Mouse (Mus musculus) heart, postnatal 14 days (tissue): ENCODE results near the gene Adamts3. TPM values are rescaled to one million over a fixed set of nuclear protein-coding genes. Genes with fewer than 3 reads are reported as not detected.

Experiments used
- DNase-seq, 2 experiments: peaks; one replicate each; pipeline ENCODE4 v3.0.0; 2021 to 2022
- intact Hi-C: fragments of 180-260 bp; cut with DNase I; formaldehyde crosslinking; loops from one replicate; pipeline ENCODE4 v1.15.1; 2025
- total RNA-seq, 2 experiments: library from RNA; stranded (reverse); gene quantifications; 2 replicates each; pipeline ENCODE4 v1.2.3; 2021

Adamts3 gene
- total RNA-seq, 2 experiments from 2014 or later: 8.1 to 8.9 TPM

DNA sequence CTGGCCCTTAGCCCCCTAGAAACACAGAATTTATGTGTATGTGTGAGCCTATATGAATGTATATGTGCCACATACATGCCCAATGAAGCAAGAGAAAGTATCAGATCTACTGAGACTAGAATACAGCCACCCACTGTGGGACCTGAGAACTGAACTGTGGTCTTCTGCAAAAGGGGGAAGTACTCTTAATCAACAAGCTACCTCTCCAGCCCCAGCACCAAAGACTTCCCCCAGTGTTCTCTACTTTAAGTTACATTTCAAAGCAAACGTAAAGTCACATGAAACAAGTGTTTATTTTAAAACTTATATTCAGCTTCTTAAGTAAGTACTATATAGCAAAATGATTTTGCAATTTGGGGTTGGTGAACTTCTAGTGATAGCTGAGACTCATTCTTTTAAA, 62.0 kb downstream of the Adamts3 start:
- DNase-seq: no peak
- intact Hi-C loops: loop anchor here (5.0 kb wide), 1 partner anchor 279 kb away; no protein-coding TSS in a partner anchor

DNA sequence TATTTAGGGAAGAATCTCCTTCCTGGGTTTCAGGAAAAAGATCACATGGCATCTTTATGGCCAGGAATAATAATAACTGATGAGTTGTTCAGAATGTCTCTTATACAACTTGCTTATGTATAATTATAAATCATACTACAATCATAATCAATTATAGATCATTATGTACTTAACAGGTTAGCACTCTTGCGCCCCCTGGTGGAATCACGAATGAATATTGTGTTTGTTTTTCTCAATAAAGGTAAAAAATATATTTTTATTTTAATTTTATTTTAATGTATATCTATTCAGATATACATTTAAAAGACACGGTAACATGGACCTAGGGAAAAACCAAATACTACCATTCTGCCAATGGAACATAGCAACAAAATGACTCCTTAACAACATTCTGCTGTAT, 63.6 kb downstream of the Adamts3 start:
- peak; percentile 20 to 37 for DNase-seq
- intact Hi-C loops: loop anchor here (5.0 kb wide), 1 partner anchor 107 kb away; no protein-coding TSS in a partner anchor

DNA sequence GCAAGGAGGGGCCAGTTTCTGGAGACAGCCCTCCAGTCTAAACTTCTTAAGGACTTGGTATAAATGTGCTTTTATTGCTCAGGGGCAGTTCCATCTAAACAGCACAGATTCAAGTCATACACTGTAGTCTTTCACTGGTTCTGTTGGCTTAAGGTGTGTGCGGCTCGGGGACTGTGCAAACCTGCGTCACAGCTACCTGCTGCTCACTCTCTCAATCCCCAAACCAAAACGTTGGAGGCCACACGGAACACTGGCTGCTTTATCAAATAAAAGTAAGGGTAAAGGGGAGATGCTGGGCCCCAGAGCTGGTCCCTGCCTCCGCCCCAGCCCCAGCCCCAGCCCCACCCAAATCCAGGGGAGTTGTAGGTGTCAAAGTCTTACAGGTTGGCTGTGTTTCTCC, 66.5 kb downstream of the Adamts3 start:
- DNase-seq: no peak
- intact Hi-C loops: loop anchor here (5.0 kb wide), 1 partner anchor 104 kb away; no protein-coding TSS in a partner anchor

DNA sequence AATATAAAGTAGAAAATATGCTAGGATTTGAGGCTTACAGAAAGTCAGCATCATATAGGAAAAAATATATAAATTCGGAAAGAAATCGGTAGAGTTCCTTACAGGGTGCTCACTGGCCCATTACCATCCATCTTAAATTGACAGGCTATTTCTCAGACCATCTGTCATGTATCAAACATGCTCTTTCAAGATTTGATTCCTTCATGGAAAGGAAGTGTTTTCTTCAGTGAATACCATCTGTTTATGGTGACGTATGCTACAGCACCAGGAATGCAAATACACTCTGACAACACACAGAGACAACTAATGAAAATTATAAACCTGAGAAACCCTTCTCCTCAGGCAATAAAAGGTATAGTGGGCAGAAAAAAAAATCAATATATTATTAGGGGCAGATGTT, 68.6 kb downstream of the Adamts3 start:
- intact Hi-C loops: no loop called here
- DNase-seq: no peak

DNA sequence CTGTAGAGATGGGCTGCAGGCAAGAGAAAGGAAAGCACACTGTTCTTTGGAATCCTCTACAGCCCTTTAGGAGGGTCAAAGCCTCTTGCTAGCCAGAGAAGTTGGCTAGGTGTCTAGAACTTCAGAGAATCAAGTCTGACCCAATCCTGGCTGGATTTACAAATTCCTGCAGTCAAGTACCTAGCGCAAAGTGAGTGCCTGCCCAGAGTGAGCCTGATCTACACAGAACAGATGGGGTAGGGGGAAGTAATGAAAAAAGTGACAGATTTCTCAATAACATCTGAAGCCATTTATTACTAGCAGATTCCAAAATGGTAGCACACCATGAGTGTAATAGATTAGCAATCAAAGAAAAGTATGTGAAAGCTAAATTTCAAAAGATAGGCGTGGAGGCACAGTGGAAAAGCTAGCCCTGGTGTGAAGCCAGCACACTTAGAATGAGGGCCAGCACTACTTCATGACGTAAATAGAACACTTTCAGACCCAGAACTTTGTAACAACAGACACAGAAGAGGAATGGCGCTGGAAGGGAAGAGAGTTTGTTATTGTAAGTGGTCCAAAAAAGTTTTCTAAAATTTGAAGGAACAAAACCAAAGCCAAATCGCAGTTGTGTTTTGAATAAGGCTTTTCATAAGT, 82.8 kb downstream of the Adamts3 start:
- intact Hi-C loops: no loop called here
- no peak for DNase-seq

DNA sequence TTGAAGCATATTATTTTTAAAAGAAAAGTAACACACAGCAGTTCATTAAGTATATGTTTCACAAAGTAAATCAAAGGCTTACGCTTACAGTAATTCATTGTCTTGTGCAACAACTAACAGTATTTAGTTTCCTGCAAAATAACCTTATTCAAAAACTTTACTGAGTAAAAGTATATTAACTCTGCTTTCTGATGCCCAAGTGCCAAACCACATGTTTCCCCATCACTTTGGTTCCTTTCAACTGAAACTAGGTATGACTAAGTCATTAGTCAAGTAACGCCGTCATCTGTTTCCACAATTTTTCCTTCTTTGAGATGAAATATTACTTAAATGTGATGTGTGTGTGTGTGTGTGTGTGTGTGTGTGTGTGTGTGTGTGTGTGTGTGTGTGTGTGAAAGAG, 89.4 kb downstream of the Adamts3 start:
- no peak for DNase-seq
- intact Hi-C loops: no loop called here

DNA sequence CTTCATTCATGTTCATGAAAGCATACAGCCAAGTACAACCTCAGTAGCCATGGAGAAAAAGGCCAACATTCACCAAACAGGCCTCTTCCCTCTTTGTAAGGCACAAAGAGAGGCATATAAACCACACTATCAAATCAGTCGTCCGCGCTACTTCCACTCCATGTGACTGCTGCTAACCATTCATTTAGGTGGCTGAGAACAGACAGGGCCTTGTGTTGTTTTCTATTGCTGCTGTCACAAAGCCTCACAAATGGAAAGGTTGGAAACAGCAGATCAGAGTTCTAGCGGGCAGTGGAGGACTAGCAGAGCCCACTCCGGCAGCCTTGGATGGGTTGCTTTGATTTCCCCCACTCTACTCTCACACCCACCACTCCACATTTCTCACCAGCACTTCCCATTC, 98.5 kb downstream of the Adamts3 start:
- DNase-seq: no peak
- intact Hi-C loops: no loop called here

DNA sequence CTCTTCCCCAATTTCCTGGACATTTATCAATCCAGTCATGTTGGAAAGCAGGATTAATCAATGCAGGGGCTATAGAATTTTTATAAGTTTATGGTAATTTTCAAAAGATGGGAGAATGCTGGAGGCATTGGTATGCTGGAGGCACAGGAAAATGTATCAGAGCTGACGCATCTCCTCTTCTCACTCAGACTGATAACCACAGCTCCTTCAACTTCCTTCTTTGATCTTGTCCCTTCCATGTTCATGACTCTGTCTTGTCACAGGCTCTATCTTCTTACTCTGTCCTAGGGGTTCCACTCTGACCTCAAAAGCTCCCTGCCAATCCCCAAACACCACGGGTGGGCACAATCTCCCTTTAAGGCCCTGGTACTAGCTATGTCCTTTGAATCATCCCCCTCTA, 103.3 kb downstream of the Adamts3 start:
- DNase-seq: no peak
- intact Hi-C loops: no loop called here

DNA sequence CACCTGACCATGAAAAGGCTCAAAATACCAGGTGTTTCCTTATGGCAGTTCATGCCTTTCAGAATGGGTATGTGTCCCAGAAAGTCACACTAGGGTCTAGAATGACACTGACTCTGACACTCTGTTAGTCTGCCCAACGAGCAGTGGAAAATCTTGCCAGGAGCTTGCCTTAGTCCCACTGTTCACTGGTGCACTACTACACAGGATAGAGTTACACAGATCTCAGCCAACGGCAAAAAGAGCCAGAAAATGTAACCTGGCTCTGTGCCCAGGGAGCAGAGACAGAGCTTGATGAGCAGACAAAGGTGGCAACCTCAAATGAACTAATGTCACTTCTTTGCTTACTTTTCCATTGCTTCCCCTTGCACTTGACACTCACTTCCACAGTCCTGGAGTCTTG, 104.5 kb downstream of the Adamts3 start:
- DNase-seq: peak; percentile 9 to 57
- intact Hi-C loops: no loop called here

DNA sequence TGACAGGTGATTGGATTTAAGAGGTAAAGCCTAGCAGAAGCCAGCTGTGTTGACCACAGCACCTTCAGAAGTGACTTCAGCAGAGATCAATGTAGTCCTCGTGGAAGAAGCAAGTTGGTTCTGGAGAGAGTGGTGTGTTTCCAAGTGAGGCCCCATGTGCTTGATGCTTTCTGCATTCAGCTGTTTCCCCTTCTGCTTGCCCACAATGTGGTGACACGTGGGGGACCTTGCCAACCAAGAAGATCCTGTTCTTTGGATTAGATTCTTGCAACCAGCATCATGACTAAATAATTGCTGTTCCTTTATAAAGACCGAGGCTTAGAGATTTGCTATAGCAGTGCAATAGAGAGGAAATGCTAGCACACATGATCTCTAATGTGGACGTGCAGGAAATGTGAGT, 105.7 kb downstream of the Adamts3 start:
- DNase-seq: no peak
- intact Hi-C loops: no loop called here

DNA sequence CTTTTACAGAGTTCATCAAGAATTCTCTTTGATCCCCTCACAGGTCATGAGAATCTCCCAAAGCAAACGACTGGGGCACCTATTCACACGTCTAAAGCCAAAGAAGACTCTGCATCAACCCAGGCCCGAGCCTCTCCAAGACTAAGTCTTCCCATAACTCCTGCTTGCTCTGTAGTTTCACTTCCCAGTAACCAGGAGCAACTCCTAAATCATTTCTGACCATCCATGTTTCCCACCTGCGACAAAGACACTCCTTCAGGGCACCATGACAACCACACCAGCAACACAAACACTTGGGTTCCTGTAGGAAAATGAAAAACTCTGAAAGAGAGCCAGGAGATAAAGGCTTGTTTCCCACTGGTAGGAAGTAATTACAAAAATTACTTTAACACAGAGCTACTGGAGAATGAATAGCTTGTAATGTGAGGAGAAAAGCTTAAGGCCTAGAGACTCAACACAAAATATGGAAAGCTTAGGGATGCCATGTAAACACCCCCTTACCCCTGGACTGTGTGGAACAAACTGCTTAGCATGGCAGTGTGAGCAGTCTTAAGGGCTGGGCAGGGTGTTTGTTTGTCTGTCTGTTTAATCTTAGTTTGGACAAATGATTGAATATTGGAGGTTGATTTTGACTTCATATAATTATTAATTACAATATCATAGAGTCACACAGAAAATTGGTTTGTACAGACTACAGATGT, 112.3 kb downstream of the Adamts3 start:
- DNase-seq: no peak
- intact Hi-C loops: no loop called here

DNA sequence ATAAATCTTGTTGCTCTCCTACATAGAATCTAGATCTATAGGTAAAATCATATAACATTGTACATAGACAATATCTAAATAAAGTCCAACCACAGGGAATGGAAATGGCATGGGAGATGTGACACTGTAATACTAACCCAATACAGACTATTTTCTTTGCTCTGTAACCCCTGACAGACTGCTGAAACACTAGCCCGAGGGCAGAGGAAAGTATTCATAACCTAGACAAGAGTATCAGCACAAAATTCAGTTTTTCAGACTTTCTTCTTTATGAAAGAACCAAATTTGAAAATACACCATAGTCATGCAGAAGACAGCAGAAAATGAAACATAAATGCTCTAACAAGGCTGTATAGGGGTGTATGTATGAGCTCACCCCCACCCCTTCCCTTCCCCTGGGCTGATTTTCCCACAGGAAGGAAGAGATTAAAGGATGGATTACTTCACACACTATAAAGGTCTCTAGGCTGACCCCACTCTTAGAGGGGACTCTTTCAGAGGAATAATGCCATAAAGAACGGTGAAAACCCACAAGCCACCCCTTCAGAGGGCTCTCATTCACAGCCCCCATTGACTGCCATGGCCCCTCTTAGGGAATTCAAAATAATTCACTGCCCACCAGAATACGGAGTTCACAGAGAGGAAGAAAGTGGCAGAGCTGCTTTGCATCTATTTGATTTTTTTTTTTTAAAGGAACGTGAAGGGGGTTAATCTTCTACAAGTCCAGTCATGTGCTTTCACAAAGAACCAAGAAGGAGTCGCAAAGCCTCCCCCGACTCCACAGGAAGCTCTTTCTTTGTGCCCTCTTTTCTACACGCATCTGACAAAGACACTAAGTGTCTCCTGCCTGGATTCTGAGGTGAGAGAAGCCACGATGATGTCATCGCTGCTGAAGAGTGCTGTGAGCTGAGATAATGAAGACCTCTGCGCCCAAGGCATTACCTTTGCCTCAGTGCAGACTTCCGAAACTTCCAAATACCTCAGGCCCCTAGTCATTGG, 119.6 kb downstream of the Adamts3 start:
- no peak for DNase-seq
- intact Hi-C loops: no loop called here

DNA sequence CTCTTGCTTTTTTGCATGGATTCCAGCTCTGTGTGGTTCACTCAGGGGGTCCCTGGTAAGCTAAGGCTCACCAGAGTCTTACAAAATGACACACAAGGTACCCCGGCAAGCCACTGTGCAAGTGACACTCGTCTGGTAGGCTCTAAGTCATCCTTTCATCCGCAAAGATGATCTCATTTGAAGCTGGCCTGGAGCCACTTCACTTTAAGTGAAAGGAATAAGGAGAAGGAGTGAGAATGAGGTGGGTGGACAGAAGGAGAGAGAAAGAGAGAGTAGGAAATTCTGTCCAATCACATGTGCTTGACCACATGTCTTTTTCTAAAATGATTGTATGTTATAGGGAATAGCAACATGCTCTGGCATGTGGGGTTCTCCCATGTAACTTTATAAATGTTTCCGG, 122.8 kb downstream of the Adamts3 start:
- intact Hi-C loops: no loop called here
- DNase-seq: no peak

DNA sequence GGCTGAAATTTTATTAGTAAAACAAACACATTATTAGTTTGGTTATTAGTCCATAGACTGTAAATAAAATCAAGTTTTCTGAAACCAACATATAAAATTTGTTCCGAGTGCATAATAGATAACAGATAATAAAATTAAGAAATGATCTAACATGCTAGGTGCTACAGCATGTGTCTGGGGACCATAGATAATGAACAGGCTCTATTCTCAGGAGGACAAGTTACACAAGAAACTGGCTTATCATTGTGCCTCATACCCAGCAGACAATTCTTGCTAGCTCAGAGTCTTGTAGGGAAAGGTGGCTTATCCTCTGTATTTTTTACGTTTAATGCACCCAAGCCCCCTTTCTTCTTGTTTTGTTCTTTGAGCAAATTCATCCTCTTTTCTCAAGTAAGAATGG, 131.3 kb downstream of the Adamts3 start:
- DNase-seq: no peak
- intact Hi-C loops: no loop called here

DNA sequence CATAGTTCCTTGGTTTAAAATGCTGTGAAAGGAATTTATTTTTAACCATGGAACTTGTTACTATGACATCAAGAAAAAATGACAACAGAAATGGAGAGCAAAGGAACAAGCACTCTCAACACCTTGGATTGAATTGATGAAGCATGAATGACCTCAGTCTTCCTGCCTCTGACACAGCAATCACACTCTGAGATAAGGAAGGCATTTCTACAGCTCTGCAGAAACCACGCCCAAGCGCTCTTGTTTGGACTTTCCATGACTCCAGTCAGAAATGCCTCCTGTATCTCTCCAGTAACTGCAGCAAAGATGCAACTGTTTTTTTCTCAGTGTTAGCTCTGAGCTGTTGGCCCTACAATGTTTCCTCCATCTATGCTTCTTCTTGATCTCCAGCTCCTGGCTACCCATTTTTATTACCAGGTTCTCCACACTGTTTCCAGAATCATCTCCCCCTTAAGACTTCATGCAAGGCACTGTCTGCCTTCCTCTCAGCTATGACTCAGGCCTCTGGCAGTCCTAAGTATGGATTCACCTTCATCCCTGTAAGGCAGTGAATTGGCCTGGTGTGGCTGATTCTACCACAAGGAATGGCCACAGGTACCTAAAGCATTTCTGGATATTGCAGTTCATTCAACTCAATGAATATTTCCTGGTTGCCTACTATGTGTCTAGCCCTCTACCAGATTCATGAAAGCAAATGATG, 134.8 kb downstream of the Adamts3 start:
- DNase-seq: peak; percentile 1 to 5
- intact Hi-C loops: no loop called here

DNA sequence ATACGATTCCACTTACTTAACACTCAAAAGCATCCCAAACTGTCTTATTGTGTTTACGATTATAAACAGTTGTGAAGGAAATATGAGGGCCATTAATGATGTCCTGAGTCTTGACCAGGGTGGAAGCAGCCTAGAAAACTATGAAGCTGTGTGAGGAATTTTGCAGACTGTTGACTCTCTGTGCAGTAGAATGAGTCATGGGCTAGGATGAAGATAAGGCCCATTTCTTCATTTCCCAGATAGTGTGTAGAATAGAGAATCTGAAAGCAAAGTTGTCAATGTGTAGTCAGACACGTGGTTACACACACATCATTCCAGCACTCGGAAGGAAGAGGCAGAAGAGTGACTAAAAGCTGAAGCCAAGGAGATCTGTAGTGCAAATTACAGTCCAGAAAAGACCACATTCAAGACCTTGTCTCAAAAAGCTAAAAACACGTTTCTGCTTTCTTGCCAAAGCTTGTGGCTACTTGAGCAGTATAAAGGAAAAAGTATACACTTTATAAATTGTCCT, 135.9 kb downstream of the Adamts3 start:
- intact Hi-C loops: no loop called here
- no peak for DNase-seq

DNA sequence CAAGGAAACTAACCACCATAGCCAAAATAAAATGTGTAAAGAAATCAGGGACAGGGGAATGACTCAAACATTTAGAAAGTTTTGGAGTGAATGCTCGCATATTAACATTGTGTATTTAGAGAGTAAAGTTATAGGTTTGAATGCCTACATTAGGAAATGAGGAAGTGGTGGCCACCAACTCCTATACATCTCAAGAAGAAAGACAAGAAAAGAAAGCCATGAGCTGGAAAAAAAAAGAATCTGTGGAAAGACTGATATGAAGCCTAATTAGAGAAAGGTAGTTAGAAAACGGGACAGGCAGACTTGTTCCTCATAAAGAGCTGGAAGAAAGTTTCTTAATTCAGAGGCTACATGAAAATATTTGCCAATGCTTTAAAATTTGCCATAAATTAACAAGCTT, 138.0 kb downstream of the Adamts3 start:
- intact Hi-C loops: no loop called here
- DNase-seq: no peak

DNA sequence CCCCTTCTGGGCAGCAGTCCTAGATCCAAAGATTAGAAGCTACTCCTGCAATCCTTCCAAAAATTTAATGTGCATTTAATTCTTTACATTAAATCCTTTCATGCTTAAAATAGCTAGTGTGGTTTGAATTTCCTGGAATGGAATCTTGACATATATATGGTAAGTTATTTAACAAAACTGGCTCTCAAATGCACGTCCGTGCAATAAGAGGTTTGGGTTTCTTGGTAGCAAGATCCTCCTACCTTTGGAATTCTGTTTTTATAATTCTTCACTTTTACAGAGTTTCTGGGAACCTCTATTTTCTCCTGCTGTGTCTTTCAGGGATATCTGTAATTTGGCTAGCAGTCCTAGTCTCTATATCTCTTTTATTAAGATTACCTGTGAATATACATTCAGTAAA, 148.4 kb downstream of the Adamts3 start:
- no peak for DNase-seq
- intact Hi-C loops: no loop called here

DNA sequence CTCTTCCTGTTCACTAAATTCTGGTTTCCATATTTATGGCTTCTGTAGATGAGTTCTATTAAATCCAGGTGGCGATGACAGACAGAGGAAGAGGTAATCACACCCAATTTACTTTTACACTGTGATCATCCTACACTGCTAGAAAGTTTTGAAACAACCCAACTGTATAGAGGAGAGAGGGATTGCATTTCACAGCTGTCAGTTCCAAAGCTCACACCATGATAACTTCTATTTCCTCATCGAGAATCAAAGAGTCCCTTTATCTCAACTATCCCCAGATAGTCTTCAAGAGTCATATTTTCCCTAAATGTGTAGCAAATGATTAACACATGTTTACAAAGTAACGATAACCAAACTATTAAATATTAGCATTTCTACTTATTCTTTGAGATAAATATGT, 152.7 kb downstream of the Adamts3 start:
- intact Hi-C loops: no loop called here
- DNase-seq: no peak

DNA sequence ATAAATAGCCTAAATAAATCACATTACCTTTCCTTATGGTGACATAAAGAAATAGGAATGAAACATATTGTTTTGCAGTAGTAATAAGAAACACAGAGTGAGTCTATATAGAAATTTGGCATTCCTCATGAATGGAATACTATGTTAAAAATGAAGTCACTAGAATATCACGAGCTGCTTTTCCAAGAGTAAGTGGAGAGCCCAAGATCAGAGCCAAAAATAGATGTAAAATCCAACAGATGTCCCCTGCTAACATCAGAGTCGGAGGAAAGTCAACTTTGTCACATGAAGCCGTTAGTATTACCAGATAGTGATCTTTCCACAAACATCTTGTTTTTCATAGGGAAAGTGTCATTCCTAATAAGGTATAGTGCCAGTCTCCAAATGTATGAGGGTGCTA, 155.0 kb downstream of the Adamts3 start:
- DNase-seq: no peak

More for the DNA sequence above, 155.0 kb downstream of the Adamts3 start:
- intact Hi-C loops: no loop called here
